Mouse (Mus musculus): ENCODE data around the gene Pus10.
"Not testable (repeated sequence)": the region's sequence is repeated elsewhere in the genome, so short reads cannot be mapped to it uniquely, and the experiment has no call there.

Pus10 gene

DNA sequence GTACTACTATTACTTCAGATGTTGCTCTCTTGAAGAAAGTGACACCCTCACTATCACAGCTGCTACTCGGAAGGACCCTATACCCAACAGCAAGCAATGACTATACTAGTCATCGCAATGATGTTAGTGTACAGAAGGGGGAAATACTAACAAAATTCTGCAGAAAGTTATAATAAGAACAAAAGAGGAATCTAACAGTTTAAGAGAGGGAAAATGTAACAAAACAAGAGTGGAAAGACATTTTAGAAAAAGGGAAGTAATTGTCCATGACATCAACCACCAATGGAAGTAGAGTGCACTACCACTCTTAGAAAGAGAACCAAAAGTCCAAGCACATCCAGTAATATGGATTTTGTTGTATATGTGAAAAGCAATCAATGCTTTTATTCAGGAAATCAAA is 97.2 kb downstream of the Pus10 start:
- DNase-seq (ENCODE audit: low spot score), result no peak

DNA sequence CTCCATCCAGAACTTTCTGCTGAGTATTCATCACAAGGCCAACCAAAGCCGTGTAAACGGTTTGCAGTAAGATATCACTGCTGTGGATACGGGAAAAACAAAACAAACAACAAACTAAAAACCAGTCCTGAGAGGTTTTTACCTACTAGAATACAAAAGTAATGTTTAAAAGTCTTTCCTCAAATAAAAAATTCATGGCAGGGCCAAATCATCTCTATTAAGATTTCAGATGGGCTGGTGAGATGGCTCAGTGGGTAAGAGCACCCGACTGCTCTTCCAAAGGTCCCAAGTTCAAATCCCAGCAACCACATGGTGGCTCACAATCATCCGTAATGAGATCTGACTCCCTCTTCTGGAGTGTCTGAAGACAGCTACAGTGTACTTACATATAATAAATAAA is 101.9 kb downstream of the Pus10 start:
- not testable (repeated sequence) for DNase-seq (ENCODE audit: low spot score)

DNA sequence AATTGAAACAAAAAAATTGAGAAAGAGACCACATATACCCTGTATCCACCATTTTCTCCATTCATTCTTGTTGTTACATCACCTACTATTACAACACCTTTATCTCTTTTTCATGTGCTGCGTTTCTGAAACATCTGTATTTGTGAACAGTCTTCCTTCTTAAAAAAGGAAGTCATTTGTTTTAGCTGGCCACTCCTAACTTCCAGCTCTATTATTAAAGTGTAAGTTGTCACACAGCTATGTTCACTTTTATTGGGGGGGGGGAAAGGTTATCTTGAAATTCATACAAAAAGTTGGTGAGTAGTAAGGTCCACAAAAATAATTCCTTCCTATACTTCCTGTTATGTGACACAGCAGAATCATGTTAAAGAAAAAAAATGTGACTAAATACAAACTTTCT is 102.5 kb downstream of the Pus10 start:
- DNase-seq (ENCODE audit: low spot score), result no peak

DNA sequence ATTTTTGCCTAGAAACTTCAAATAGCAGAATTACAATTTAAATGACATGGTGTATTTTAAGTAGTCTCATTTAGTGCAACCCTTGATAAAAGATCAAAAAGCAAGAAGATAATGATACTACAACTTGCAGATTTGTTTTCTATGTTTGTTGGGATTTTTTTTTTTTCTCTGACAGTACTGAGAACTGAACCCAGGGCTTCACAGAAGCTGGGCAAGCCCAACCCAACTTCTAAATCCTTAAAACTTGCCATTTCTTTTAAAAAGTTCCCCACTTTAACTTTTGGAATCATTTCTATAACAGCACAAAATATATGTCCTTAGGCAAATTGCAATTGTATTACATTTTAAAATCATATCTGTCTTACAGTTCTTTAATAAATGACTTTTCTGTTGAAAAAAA is 103.6 kb downstream of the Pus10 start:
- no peak for DNase-seq (ENCODE audit: low spot score)

DNA sequence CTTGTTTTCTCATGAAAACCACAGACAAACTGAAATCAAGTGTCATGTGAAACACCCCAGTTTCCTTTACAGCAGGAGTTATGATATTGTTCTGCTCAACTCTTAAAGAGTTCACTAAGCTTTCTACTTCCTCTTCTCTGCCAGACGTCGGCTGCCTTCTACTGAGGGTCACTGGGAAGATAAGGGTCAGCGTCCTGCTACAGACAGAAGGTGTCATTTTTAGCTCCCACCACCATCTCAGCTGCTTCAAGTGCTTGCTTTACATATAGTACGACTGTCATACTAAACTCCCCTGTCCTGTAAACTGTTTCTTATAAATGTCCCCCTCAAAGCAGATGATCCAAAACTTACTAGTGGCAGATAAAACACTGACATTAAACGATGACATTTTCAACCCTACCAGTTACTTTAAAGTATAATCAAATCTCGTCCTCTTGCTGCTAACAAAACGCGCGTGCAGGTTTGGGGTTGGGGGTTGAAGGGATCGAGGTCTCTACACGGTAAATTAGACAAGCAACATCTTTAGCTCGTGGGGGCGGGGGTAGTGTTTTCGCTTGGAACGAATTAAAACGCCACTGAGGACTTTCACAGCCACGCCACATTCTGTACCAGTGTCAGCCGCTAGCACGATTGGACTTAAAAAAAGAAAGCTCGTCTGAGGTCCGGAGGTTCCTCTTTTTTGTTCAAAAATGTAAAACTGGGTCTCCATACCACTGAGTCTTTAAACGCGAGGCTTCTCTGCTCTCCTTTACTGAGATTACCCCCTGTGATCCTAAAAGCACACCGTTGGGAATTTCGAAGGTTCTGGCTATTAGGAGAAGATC is 104.4 kb downstream of the Pus10 start:
- DNase-seq (ENCODE audit: low spot score), result peak; percentile 58

DNA sequence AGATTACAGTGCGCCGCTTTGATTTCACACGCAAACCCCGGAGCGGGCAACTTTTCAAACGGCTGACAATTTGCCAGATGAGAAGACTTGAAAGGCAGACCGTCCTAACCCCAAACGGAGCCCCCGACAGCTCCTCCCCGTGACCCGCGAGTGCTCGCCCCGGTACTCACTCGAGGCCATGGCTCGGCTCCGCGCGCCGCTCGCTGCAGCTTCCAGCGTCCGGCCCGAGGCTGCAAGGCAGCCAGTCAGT is 105.0 kb downstream of the Pus10 start:
- no peak for DNase-seq (ENCODE audit: low spot score)

DNA sequence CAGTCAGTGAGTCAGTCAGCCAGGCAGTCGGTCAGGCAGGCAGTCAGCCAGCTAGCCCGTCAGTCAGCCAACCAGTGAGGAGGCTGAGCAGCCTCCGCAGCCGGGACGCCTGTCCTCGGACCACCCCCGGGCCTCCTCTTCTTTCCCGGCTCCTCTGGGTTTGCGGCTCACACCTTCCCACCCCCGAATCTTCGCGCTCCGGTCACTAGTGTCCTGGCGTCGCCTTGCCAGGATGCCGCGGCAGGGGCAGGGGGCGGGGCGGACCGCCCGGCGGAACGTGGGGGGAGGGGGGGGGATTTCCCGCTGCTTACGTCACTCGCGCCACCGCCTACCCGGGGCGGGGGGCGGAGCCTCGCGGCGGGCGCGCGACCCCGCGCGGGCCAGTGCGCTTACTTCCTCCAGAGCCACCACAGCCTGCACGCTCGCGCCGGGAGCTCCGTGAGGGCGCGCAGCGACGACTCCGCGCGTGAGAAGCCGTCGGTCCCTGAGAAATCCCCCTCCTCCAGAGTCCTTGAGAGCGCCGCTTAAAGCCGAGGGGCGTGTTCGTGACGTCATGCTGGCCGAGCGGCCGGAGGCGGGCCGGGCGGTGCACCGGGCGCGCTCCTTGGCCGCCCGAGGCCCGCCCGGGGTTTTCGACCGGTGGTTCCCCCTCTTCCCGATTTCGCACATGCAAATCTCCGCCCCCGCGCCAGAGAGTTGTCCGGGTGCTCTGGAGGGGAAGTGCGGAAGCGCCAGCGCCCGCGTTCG is 105.5 kb downstream of the Pus10 start, which contains the start of gene Rel:
Gene Rel, minus strand, starts transcription at position 211 of the 747 bp plus-strand sequence.
- peak; percentile 93 for DNase-seq (ENCODE audit: low spot score)

DNA sequence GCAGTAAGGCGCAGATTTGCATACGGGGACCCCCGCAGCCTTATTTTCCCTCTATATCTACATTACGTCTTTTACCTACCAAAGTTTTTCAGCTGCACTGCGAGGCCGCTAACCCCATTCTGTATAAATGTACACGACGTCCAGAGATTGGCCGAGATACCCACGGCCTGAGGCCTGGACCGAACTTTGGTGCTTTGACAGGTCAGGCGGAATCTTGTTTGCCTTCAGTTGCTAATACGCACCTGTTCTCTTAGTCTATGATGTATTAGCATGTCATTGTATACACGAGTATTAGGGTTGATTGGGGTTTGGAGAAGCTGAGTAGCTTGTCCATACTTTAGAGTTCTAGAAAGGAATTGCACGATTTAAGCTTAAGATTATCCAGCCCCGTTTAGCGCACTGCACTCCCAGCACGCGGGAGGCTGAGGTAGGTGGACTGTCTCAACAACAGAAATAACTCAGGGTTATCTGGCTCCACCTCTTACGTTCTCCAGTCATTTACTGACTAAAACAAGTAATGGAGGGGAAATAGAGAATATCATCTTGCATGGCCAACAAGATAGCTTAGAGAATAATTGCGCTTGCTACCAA is 106.1 kb downstream of the Pus10 start:
- no peak for DNase-seq (ENCODE audit: low spot score)

DNA sequence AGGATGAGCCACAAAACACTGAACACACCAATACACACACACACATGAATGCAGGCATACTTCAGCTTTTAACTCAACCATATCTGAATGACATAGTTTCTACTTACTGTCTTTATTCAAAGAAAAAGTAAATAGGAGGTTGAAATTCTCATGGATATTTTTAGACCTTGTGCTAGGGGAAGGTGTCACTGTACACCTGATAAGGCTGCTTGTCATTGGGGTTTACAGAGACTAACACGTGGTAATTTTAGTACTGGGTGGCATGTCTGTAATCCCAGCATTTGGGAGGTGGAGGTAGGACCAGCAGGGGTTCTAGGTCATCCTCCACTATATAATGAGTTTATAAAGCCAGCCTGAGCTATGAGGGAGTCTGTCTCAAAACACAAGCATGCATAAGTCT is 107.0 kb downstream of the Pus10 start:
- no peak for DNase-seq (ENCODE audit: low spot score)

DNA sequence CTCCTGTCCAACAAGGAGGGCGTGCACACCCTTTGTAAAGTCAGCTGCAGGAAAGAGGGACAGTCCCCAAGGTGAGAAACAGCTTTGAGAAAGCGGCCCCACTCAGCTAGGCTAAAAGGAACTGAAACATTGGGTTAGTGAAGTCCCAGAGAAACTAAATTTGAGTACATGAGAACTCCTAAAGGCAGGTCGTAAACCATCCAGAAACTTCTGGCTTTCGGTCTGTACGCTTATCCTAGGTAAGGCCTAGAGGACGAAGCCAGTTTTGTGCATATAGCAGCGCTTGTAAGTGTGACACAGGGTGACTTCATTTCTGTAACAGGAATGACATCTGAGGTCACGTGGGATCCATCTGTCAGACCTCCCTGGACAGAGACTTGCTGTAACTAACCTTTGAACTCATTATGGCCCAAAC is 113.3 kb downstream of the Pus10 start:
- no peak for DNase-seq (ENCODE audit: low spot score)

DNA sequence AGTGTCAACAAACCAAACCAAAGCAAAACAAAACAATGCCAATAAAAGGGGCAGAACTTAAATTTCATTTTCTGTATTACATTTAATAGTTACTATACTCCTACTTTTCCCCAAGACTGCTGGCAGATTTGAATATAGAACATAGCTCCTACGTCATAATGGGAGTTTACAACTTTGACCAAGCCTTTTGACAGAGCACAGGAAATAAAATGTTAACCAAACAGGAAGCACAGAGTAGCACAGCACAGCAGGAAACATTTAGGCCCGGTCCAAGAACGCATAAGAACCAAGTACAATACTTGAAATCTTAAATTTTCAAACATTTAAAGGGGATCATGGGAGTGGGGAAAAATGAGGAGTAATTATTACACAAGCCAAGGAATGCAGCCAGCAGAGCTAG is 116.6 kb downstream of the Pus10 start:
- DNase-seq (ENCODE audit: low spot score), result no peak
